Mouse (Mus musculus): Measurements from ENCODE around the gene Men1.

DNA sequence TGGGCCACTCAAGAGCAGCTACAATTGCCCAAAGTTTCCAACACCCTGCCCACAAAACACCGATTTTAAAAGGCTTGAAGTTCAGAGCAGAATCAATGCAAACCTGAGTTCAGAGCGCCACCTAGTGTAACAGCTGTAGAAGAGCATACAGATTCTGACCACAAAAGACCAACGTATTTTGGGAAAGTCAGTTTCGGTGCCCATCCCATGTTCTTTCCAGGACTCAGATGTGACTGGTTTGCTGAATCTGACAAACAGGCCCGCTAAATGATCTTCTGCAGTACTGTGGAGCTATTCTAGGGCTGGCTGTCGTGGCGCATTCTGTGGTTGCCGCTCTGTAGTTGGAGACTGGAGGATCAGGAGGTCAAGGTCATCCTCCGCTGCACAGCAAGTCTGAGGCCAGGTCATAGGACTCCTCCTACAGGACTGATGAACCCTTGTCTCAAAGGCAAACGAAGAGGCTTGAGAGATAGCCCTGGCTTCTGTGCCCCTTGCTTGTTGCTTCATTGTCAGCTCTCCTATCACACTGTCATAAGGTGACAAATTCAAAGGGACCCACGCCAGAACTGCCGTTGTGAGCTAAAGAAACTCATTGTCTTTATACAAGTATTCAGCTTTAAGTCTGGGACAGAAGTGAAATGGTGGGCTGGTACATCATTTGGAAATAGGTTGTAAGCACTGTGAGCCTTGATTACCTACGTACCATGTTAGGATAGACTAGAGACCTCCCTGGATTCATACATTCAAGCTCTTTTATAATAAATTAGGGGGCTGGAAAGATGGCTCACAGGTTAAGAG lies 2.9 kb upstream of the Men1 start:
- no peak for TF ChIP-seq POLR2A (IDR thresholded peaks at IDR 0.05; ENCODE audit: low read depth, low read length)
- 0 out of 2 replicates have a peak, but pooled peaks have one; percentile 41 for TF ChIP-seq CTCF (IDR thresholded peaks at IDR 0.05; ENCODE audit: extremely low read depth, insufficient read length, insufficient replicate concordance, low read depth, low read length)
